Mouse (Mus musculus) E14TG2a.4 (cell line): ENCODE measurements around the gene Dync1i1.

ENCODE experiments used
- H3K27me3 ChIP-seq: 2 replicates; pipeline ENCODE4 v1.6.1; 2014; ENCODE audit warnings: low read length, control low read depth; ENCODE audit not compliant: insufficient read depth
- H3K36me3 ChIP-seq: 2 replicates; pipeline ENCODE4 v1.6.1; 2014; ENCODE audit warnings: low read length, control low read depth; ENCODE audit not compliant: insufficient read depth
- H3K4me1 ChIP-seq: replicated peaks from 2 replicates; pipeline ENCODE4 v1.6.1; 2014; ENCODE audit warnings: low read depth, low read length, control low read depth
- H3K4me3 ChIP-seq: replicated peaks from 2 replicates; pipeline ENCODE4 v1.5.1; 2014; ENCODE audit warnings: mild to moderate bottlenecking, low read length
- H3K9me3 ChIP-seq: 2 replicates; pipeline ENCODE4 v1.6.1; 2014; ENCODE audit warnings: low read length, control low read depth
- CTCF ChIP-seq: conservative IDR thresholded peaks from 2 replicates; pipeline ENCODE4 v1.5.1; 2014; ENCODE audit warnings: low read length
- NANOG ChIP-seq: IDR thresholded peaks from 2 replicates; pipeline ENCODE4 v1.6.1; 2014; ENCODE audit warnings: borderline replicate concordance, low read length, mixed read lengths
- POU5F1 ChIP-seq: IDR thresholded peaks from 2 replicates; pipeline ENCODE4 v1.6.1; 2014; ENCODE audit warnings: low read length, borderline replicate concordance

Gene Dync1i1

GRCm38 (mm10) chr6:5752128-5752527, 26.7 kb downstream of the Dync1i1 start:
- TF ChIP-seq NANOG (no peak), POU5F1 (no peak), CTCF (no peak)
- no peaks in the 10 kb centered on the region for H3K36me3 ChIP-seq
- peaks cover 5% of the 10 kb centered on the region; the same call in 1 of the 2 replicates for H3K9me3 ChIP-seq
- H3K4me3 ChIP-seq, result no peak overlapping the region
- H3K4me1 ChIP-seq, result peaks cover 26% of the 10 kb centered on the region
- H3K27me3 ChIP-seq, result no peaks in the 10 kb centered on the region; the same call in 1 of the 2 replicates

GRCm38 (mm10) chr6:5752617-5753016, 27.2 kb downstream of the Dync1i1 start:
- 0 out of 2 replicates have a peak, but pooled peaks cover under 1% of the 10 kb centered on the region for H3K9me3 ChIP-seq
- H3K4me3 ChIP-seq, result no peak overlapping the region
- peaks cover 30% of the 10 kb centered on the region for H3K4me1 ChIP-seq
- no peaks in the 10 kb centered on the region; the same call in 1 of the 2 replicates for H3K27me3 ChIP-seq
- no peaks in the 10 kb centered on the region for H3K36me3 ChIP-seq
- TF ChIP-seq CTCF, result no peak
- no peak for TF ChIP-seq POU5F1
- no peak for TF ChIP-seq NANOG

DNA sequence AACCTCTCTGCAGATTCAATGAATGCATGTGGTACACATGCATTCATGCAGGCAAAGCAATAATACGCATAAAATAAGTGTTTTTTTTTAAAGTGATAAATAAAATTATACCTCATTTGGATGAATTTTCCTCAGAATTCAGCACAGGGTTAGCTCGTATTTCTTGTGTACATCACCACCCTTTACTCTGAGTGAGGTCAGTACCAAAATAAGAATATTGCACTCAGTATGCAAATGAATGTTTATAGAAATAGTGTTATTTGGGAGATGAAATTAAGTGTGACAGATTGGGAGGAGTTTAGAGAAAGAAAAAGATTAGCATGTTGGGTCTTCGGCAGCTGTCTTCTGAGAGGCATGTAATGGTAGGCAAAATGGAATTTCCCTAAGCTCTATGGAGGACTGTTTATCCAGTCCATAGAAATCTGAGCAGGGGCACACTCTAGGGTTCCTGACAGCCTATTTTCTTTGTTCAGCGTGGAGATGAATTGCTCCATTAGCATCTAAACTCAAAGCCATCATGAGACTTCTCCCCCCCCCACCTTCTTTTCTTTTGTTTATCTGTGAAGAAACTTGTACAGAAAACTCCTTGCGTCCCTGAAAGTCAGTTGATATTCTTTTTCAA, 31.2 kb downstream of the Dync1i1 start:
- no peaks in the 10 kb centered on the region; the same call in 1 of the 2 replicates for H3K27me3 ChIP-seq
- no peaks in the 10 kb centered on the region for H3K9me3 ChIP-seq
- no peaks in the 10 kb centered on the region for H3K36me3 ChIP-seq
- H3K4me3 ChIP-seq, result no peak overlapping the region
- H3K4me1 ChIP-seq, result peaks cover 32% of the 10 kb centered on the region
- TF ChIP-seq NANOG (peak; percentile 78; the same call in 1 of the 2 replicates), POU5F1 (no peak)

- H3K36me3 ChIP-seq, result no peaks in the 10 kb centered on the region
- peaks cover under 1% of the 10 kb centered on the region for H3K4me1 ChIP-seq
- 0 out of 2 replicates have a peak, but pooled peaks cover 4% of the 10 kb centered on the region for H3K9me3 ChIP-seq
- no peak overlapping the region for H3K4me3 ChIP-seq
- TF ChIP-seq POU5F1, result no peak
- H3K27me3 ChIP-seq, result no peaks in the 10 kb centered on the region
These were observed 37.5 kb downstream of the Dync1i1 start for GRCm38 (mm10) chr6:5762943-5763342.

- TF ChIP-seq NANOG (no peak), POU5F1 (no peak), CTCF (no peak)
- Histone ChIP-seq H3K36me3 (no peaks in the 10 kb centered on the region), H3K4me1 (no peaks in the 10 kb centered on the region), H3K9me3 (no peaks in the 10 kb centered on the region), H3K4me3 (no peak overlapping the region), H3K27me3 (no peaks in the 10 kb centered on the region)
These were observed 43.1 kb downstream of the Dync1i1 start for GRCm38 (mm10) chr6:5768576-5768975.

- no peaks in the 10 kb centered on the region for H3K4me1 ChIP-seq
- no peak overlapping the region for H3K4me3 ChIP-seq
- no peaks in the 10 kb centered on the region for H3K36me3 ChIP-seq
- TF ChIP-seq CTCF (no peak), POU5F1 (no peak), NANOG (no peak)
- H3K27me3 ChIP-seq, result no peaks in the 10 kb centered on the region
- H3K9me3 ChIP-seq, result no peaks in the 10 kb centered on the region
These were observed 44.8 kb downstream of the Dync1i1 start for GRCm38 (mm10) chr6:5770283-5770682.

DNA sequence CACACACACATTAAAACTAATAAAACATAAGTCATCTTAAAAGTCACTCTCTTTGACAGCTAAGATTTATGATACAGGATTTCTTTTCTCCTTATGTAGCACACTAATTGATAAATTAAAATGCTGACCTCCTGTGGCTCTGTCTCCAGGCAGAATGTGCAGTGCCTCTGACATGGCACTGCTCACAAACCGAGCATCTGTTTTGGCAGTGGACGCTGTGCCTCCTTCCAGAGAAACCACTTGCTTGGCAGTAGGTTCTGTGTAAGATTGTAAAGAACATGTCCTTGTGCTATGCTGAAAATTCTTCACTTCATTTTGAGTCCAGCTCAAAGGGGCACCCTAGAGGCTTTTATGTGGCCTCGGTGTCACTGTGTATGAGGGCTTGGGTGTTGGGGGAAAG, 50.0 kb downstream of the Dync1i1 start:
- no peaks in the 10 kb centered on the region for H3K36me3 ChIP-seq
- H3K4me1 ChIP-seq, result no peaks in the 10 kb centered on the region
- TF ChIP-seq POU5F1 (no peak), CTCF (no peak), NANOG (no peak)
- H3K9me3 ChIP-seq, result no peaks in the 10 kb centered on the region
- no peaks in the 10 kb centered on the region for H3K27me3 ChIP-seq
- H3K4me3 ChIP-seq, result no peak overlapping the region

DNA sequence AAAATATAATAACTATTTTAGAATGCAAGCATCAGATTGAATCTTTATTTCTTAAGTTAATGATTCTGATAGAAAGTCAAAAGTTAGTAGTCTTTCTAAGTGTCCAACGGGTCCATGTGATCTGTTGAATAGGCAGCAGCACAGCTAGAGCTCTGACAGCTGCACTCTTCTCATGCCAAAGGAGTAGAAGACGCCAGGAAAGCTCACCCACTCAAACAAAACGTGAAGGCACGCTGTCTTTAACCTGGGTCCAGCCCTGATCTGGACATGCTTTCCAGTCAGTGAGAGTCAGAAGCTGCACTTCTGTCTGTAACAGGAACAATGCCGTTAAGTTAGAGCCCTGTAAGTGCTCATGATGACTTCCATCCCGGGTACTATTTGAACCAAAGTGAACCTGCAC, 56.3 kb downstream of the Dync1i1 start:
- no peaks in the 10 kb centered on the region for H3K27me3 ChIP-seq
- no peak for TF ChIP-seq NANOG
- no peak for TF ChIP-seq CTCF
- TF ChIP-seq POU5F1, result no peak
- no peaks in the 10 kb centered on the region for H3K9me3 ChIP-seq
- H3K36me3 ChIP-seq, result no peaks in the 10 kb centered on the region
- no peak overlapping the region for H3K4me3 ChIP-seq
- H3K4me1 ChIP-seq, result no peaks in the 10 kb centered on the region

GRCm38 (mm10) chr6:5783830-5784229, 58.4 kb downstream of the Dync1i1 start:
- no peaks in the 10 kb centered on the region for H3K9me3 ChIP-seq
- no peak overlapping the region for H3K4me3 ChIP-seq
- H3K4me1 ChIP-seq, result no peaks in the 10 kb centered on the region
- TF ChIP-seq NANOG, result no peak
- TF ChIP-seq CTCF, result no peak
- no peak for TF ChIP-seq POU5F1
- H3K27me3 ChIP-seq, result no peaks in the 10 kb centered on the region
- H3K36me3 ChIP-seq, result no peaks in the 10 kb centered on the region
